Mouse (Mus musculus): ENCODE results near the gene Psmd11.

Psmd11 gene

GRCm38 (mm10) chr11:80505581-80505980 lies 77.2 kb downstream of the Psmd11 start:
- no peak for DNase-seq (ENCODE audit: low spot score)

GRCm38 (mm10) chr11:80506483-80506882 lies 78.1 kb downstream of the Psmd11 start:
- no peak for DNase-seq (ENCODE audit: low spot score)

- DNase-seq (ENCODE audit: low spot score): no peak
Measured at GRCm38 (mm10) chr11:80507791-80508190, 79.4 kb downstream of the Psmd11 start.

GRCm38 (mm10) chr11:80508361-80509175 lies 80.2 kb downstream of the Psmd11 start:
- no peak for DNase-seq (ENCODE audit: low spot score)

- no peak for DNase-seq (ENCODE audit: low spot score)
Measured at GRCm38 (mm10) chr11:80509176-80509506, 80.7 kb downstream of the Psmd11 start.

GRCm38 (mm10) chr11:80510124-80510523 lies 81.7 kb downstream of the Psmd11 start:
- DNase-seq (ENCODE audit: low spot score): no peak

- no peak for DNase-seq (ENCODE audit: low spot score)
Measured at GRCm38 (mm10) chr11:80512313-80513056, 84.1 kb downstream of the Psmd11 start.

GRCm38 (mm10) chr11:80513796-80514195 lies 85.4 kb downstream of the Psmd11 start:
- peak; percentile 24 for DNase-seq (ENCODE audit: low spot score)

- DNase-seq (ENCODE audit: low spot score): no peak
Measured at GRCm38 (mm10) chr11:80515346-80515745, 86.9 kb downstream of the Psmd11 start.

GRCm38 (mm10) chr11:80515895-80516294 lies 87.5 kb downstream of the Psmd11 start:
- DNase-seq (ENCODE audit: low spot score): no peak

- no peak for DNase-seq (ENCODE audit: low spot score)
Measured at GRCm38 (mm10) chr11:80518421-80519367, 90.3 kb downstream of the Psmd11 start.

GRCm38 (mm10) chr11:80521148-80521547 lies 92.7 kb downstream of the Psmd11 start:
- DNase-seq (ENCODE audit: low spot score): no peak
